Comparison of ENCODE assay signal across 25 mouse cellular contexts in the genomic region with DNA sequence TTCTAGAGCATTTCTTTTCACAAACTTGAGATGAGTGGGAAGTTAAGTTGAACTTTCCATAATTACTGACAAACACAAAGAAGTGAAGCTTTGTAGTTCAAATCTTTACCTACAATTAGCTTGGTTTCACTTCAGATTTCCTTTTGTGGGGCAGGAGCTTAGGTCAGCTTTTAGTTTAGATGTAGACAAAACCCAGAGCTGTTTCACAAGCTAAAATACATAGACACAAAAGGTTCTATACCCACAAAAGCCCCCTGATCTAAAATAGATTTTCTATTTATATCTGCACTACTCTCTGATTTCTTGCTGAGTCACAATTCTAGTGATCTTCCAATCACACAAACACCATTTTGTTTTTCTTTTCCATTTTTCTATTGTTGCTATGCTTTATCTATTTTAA.
"Had no signal": no experiment of that assay in that cellular context is flagged by ENCODE, and none has a peak within 500 bp of the region (broad histone marks: within the 10 kb centered on the region; RNA-seq: fewer than 3 reads in every experiment).

No protein-coding gene starts in this region.

- H3K27me3 ChIP-seq: embryonic facial prominence, embryonic 12.5 days; embryonic facial prominence, embryonic 13.5 days; embryonic facial prominence, embryonic 15.5 days; forebrain, embryonic 12.5 days; forebrain, embryonic 13.5 days; forebrain, embryonic 15.5 days had no signal

- H3K4me1 ChIP-seq: embryonic facial prominence, embryonic 10.5 days; embryonic facial prominence, embryonic 12.5 days; embryonic facial prominence, embryonic 13.5 days; embryonic facial prominence, embryonic 15.5 days; forebrain, embryonic 10.5 days; forebrain, embryonic 12.5 days; forebrain, embryonic 13.5 days; forebrain, embryonic 15.5 days; heart, embryonic 10.5 days had no signal

- H3K27ac ChIP-seq: embryonic facial prominence, embryonic 10.5 days; embryonic facial prominence, embryonic 12.5 days; embryonic facial prominence, embryonic 13.5 days; embryonic facial prominence, embryonic 15.5 days; forebrain, embryonic 10.5 days; forebrain, embryonic 12.5 days; forebrain, embryonic 13.5 days; forebrain, embryonic 15.5 days; gastrocnemius, adult 2 months; heart, adult 2 months; heart, embryonic 10.5 days had no signal

- H3K4me2 ChIP-seq: embryonic facial prominence, embryonic 12.5 days; embryonic facial prominence, embryonic 13.5 days; embryonic facial prominence, embryonic 15.5 days; forebrain, embryonic 12.5 days; forebrain, embryonic 13.5 days; forebrain, embryonic 15.5 days; heart, embryonic 11.5 days had no signal

- H3K9ac ChIP-seq: embryonic facial prominence, embryonic 12.5 days; embryonic facial prominence, embryonic 13.5 days; embryonic facial prominence, embryonic 15.5 days; forebrain, embryonic 12.5 days; forebrain, embryonic 13.5 days; forebrain, embryonic 15.5 days; forebrain, postnatal 0 days had no signal

- H3K4me3 ChIP-seq: embryonic facial prominence, embryonic 10.5 days; embryonic facial prominence, embryonic 12.5 days; embryonic facial prominence, embryonic 13.5 days; embryonic facial prominence, embryonic 15.5 days; erythroblast, embryonic 14.5 days; forebrain, embryonic 10.5 days; forebrain, embryonic 12.5 days; forebrain, embryonic 13.5 days; forebrain, embryonic 15.5 days; gastrocnemius, adult 2 months; heart, adult 2 months; heart, embryonic 10.5 days had no signal

- DNase-seq: cerebellum, adult 9-11 months; cerebellum, postnatal 10 days; cerebellum, postnatal 14 days; cerebellum, postnatal 25 days; cerebellum, postnatal 36 days; embryo, embryonic 11 days; forebrain, postnatal 0 days; gastrocnemius, adult 2 months; gastrocnemius, postnatal 10 days; gastrocnemius, postnatal 14 days; gastrocnemius, postnatal 25 days; gastrocnemius, postnatal 36 days; heart, adult 11 months; heart, adult 2 months had no signal

- H3K36me3 ChIP-seq: embryonic facial prominence, embryonic 10.5 days; embryonic facial prominence, embryonic 12.5 days; embryonic facial prominence, embryonic 13.5 days; embryonic facial prominence, embryonic 15.5 days; forebrain, embryonic 10.5 days; forebrain, embryonic 12.5 days; forebrain, embryonic 15.5 days; heart, embryonic 10.5 days had no signal

- H3K9me3 ChIP-seq: embryonic facial prominence, embryonic 10.5 days; embryonic facial prominence, embryonic 12.5 days; embryonic facial prominence, embryonic 13.5 days; embryonic facial prominence, embryonic 15.5 days; forebrain, embryonic 10.5 days; forebrain, embryonic 12.5 days; forebrain, embryonic 13.5 days; forebrain, embryonic 15.5 days; heart, embryonic 10.5 days had no signal
